Mouse (Mus musculus) lung, adult 2 months (tissue): ENCODE measurements around the gene Map3k15.

Experiments used
- CTCF ChIP-seq: fragments of 200-500 bp; IDR thresholded peaks from 2 replicates; pipeline ENCODE4 v1.5.1; 2011; ENCODE audit warnings: mild to moderate bottlenecking, low read length, control low read depth; ENCODE audit not compliant: insufficient read depth
- POLR2A ChIP-seq: fragments of 200-500 bp; IDR thresholded peaks from 2 replicates; pipeline ENCODE4 v1.6.1; 2011; ENCODE audit warnings: low read depth, mild to moderate bottlenecking, control low read depth, low read length, borderline replicate concordance; ENCODE audit errors: extremely low read depth

DNA sequence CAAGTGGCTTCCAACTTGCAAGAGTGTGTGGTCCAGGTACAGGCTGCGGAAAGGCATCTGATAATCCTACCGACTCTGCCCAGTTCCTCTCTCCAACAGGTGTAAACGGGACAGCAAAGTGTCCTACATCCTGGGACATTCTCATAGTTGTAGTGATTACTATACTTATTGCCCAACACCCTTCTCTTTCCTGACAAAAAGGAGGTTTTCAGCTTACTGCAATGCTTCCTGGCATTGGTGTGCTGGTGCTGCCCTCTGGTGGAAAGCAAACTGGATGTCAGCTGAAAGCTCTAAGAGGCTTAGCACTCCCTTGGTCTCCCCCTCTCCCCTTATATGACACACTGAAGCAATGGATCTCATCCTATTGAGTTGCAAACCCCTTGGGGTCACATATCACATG lies 128.4 kb downstream of the Map3k15 start:
- TF ChIP-seq CTCF (peak; percentile 76), POLR2A (no peak)
